Mouse (Mus musculus): ENCODE measurements around the gene Kcnh1. TPM values are rescaled to one million over a fixed set of nuclear protein-coding genes. Genes with fewer than 3 reads are reported as not detected.
A peak's percentile ranks its signal among the peaks of the same experiment; 100 is the strongest.

Gene Kcnh1
- polyA plus RNA-seq, 1 experiment from 2014 or later: not detected

DNA sequence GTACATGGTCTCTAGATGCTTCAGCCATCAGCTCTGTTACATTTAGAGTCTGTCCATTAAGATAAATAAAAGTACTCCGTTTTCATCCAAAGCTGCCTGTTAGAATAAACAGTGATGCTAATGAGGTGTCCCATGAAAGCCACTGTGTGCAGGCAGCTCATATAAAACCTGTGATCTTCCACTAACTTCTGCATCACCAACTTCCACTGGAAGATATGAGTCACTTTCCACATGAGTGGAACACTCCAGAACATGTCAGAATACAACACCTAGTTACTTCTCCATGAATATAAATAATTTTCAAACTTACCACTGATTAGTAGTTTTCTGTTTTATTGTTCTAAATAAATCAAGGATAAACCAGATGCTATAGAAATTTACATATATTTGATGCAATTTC is 345.9 kb downstream of the Kcnh1 start:
- 54% methylated on average over 1 of the region's 1 CpGs for WGBS (ENCODE audit: insufficient replicate concordance)
- no peak overlapping the region for H3K9ac ChIP-seq (replicated peaks)
- no peak overlapping the region for H3K27ac ChIP-seq (ENCODE audit: low read depth)
- H3K4me3 ChIP-seq (ENCODE audit: low read depth, low read length): no peak overlapping the region
- no peak overlapping the region for H3K4me2 ChIP-seq (ENCODE audit: low read depth, low read length)
- ATAC-seq (no peak), DNase-seq (no peak)
- no peaks in the 10 kb centered on the region for H3K27me3 ChIP-seq (ENCODE audit: insufficient read depth, low read length)
- H3K4me1 ChIP-seq (ENCODE audit: insufficient read depth): no peaks in the 10 kb centered on the region
- H3K9me3 ChIP-seq (ENCODE audit: low read length): no peaks in the 10 kb centered on the region
- H3K36me3 ChIP-seq (replicated peaks; ENCODE audit: insufficient read depth, low read length): no peaks in the 10 kb centered on the region
- TF ChIP-seq CTCF (IDR thresholded peaks at IDR 0.05; ENCODE audit: low read depth): no peak
- no peak for TF ChIP-seq EP300 (IDR thresholded peaks at IDR 0.05; ENCODE audit: low read depth)

DNA sequence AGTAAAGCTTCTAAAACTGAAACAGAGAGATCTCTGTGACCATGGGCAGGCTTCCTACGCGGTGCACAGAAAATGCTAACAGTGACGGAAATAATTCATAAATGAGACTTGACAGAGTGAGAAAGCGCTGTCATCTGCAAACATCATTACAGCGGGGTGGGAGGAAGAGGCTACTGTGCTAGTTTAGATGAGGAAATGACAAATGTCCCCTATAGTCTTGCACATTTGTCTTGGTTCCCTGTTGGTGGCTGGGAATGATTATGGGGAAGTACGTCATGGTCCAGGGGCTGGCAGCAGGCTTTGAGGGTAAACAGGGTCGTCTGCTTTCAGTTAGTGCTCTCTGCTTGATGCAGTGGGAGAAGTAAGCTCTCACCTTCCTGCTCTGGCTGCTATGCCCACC is 346.6 kb downstream of the Kcnh1 start:
- ATAC-seq: peak; percentile 60
- TF ChIP-seq CTCF (IDR thresholded peaks at IDR 0.05; ENCODE audit: low read depth) (no peak), EP300 (IDR thresholded peaks at IDR 0.05; ENCODE audit: low read depth) (no peak)
- Histone ChIP-seq H3K4me2 (ENCODE audit: low read depth, low read length) (no peak overlapping the region), H3K4me3 (ENCODE audit: low read depth, low read length) (no peak overlapping the region), H3K36me3 (replicated peaks; ENCODE audit: insufficient read depth, low read length) (no peaks in the 10 kb centered on the region), H3K9ac (replicated peaks) (no peak overlapping the region), H3K27ac (ENCODE audit: low read depth) (no peak overlapping the region), H3K27me3 (ENCODE audit: insufficient read depth, low read length) (no peaks in the 10 kb centered on the region), H3K9me3 (ENCODE audit: low read length) (no peaks in the 10 kb centered on the region), H3K4me1 (ENCODE audit: insufficient read depth) (no peaks in the 10 kb centered on the region)
- WGBS (ENCODE audit: insufficient replicate concordance): 40% methylated on average over 7 of the region's 7 CpGs
- DNase-seq: no peak

DNA sequence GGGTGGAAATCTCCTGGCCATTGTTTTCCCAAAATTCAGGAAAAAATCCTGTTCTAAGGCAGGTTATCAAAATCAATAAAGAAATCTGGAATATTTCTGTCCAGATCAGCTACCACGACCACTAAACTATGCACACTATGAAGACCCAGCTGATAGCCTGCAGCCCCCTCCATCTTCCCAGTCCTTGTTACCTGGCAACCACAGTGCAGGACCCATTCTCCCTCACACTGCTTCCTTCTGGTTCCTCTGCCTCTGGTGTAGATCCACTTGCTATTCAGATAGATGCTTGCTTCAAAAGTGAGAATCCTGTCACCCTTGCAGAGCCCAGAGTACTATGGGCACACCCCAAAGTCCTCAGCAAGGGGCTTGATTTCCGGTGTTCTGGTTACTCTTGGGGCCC is 351.5 kb downstream of the Kcnh1 start:
- no peaks in the 10 kb centered on the region for H3K4me1 ChIP-seq (ENCODE audit: insufficient read depth)
- H3K36me3 ChIP-seq (replicated peaks; ENCODE audit: insufficient read depth, low read length): no peaks in the 10 kb centered on the region
- no peak overlapping the region for H3K4me3 ChIP-seq (ENCODE audit: low read depth, low read length)
- no peak for ATAC-seq
- H3K27ac ChIP-seq (ENCODE audit: low read depth): no peak overlapping the region
- DNase-seq: no peak
- no peaks in the 10 kb centered on the region for H3K9me3 ChIP-seq (ENCODE audit: low read length)
- no peak overlapping the region for H3K9ac ChIP-seq (replicated peaks)
- WGBS (ENCODE audit: insufficient replicate concordance): 65% methylated on average over 2 of the region's 2 CpGs
- H3K27me3 ChIP-seq (ENCODE audit: insufficient read depth, low read length): no peaks in the 10 kb centered on the region
- TF ChIP-seq CTCF (IDR thresholded peaks at IDR 0.05; ENCODE audit: low read depth) (no peak), EP300 (IDR thresholded peaks at IDR 0.05; ENCODE audit: low read depth) (no peak)
- H3K4me2 ChIP-seq (ENCODE audit: low read depth, low read length): no peak overlapping the region

DNA sequence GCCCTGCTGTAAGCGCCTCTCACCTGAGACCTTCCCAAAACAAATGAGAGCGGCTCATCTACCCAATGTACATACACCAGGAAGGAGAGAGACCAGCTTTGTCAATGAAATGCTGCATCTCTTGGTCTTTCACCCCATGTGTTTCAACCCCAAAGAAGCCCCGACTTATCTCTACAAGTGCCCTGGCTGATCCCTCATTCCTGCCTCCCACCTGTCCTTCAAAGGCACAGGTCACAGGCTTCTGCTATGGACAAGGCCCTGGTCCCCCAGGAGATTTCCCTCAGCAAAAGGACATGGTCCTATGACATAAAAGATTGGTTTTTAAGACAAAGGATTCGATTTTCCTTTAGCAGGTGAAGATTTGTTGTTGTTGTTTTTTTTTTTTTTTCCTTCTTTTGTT is 353.1 kb downstream of the Kcnh1 start:
- no peak for DNase-seq
- ATAC-seq: no peak
- no peaks in the 10 kb centered on the region for H3K4me1 ChIP-seq (ENCODE audit: insufficient read depth)
- no peaks in the 10 kb centered on the region for H3K36me3 ChIP-seq (replicated peaks; ENCODE audit: insufficient read depth, low read length)
- no peak for TF ChIP-seq EP300 (IDR thresholded peaks at IDR 0.05; ENCODE audit: low read depth)
- no peak for TF ChIP-seq CTCF (IDR thresholded peaks at IDR 0.05; ENCODE audit: low read depth)
- no peaks in the 10 kb centered on the region for H3K27me3 ChIP-seq (ENCODE audit: insufficient read depth, low read length)
- H3K9ac ChIP-seq (replicated peaks): no peak overlapping the region
- H3K4me3 ChIP-seq (ENCODE audit: low read depth, low read length): no peak overlapping the region
- H3K27ac ChIP-seq (ENCODE audit: low read depth): no peak overlapping the region
- no peaks in the 10 kb centered on the region for H3K9me3 ChIP-seq (ENCODE audit: low read length)
- H3K4me2 ChIP-seq (ENCODE audit: low read depth, low read length): no peak overlapping the region
- WGBS (ENCODE audit: insufficient replicate concordance): 74% methylated on average over 4 of the region's 4 CpGs

DNA sequence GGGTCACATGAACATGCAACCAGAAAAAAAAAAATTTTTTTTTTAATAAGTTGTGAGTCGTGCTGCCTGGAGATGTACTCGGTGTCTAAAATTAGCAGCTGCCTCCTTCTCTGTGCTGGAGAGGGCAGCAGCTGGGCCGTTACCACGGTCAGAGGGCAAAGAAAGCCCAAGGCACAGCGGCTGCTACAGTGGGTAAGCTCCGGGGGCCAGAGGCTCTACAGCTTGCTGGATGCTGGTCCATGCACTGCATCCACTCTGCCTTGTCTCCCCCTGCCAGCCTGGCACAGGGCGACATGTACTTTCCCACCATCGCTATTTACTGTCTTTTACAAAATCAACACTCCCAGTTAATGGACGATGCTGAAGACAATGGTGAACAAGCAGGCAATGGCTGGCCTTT is 353.5 kb downstream of the Kcnh1 start:
- DNase-seq (peak; percentile 9), ATAC-seq (no peak)
- no peak for TF ChIP-seq EP300 (IDR thresholded peaks at IDR 0.05; ENCODE audit: low read depth)
- TF ChIP-seq CTCF (IDR thresholded peaks at IDR 0.05; ENCODE audit: low read depth): no peak
- H3K4me1 ChIP-seq (ENCODE audit: insufficient read depth): no peaks in the 10 kb centered on the region
- no peak overlapping the region for H3K9ac ChIP-seq (replicated peaks)
- H3K4me2 ChIP-seq (ENCODE audit: low read depth, low read length): no peak overlapping the region
- no peaks in the 10 kb centered on the region for H3K9me3 ChIP-seq (ENCODE audit: low read length)
- no peaks in the 10 kb centered on the region for H3K27me3 ChIP-seq (ENCODE audit: insufficient read depth, low read length)
- 60% methylated on average over 9 of the region's 9 CpGs for WGBS (ENCODE audit: insufficient replicate concordance)
- no peak overlapping the region for H3K27ac ChIP-seq (ENCODE audit: low read depth)
- no peak overlapping the region for H3K4me3 ChIP-seq (ENCODE audit: low read depth, low read length)
- H3K36me3 ChIP-seq (replicated peaks; ENCODE audit: insufficient read depth, low read length): no peaks in the 10 kb centered on the region

DNA sequence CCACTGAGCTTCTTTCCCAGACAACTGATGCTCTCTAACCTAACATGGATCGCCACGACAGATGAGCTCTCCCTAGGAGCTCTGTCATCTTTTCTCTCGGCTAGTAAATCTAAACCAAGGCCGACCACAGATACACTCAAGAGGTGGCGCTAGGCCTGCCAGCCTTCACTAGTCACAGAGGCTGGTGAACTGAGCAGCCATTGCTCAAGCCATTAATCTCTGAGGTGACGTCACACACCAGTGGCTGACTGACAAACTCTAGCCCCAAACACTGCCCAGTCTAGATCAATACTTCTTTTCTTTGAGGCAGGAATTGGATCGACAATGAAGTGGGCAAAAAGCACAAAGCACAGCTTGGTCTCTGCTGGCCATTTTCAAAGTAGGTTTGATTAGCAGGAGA is 354.3 kb downstream of the Kcnh1 start:
- no peak overlapping the region for H3K9ac ChIP-seq (replicated peaks)
- DNase-seq (no peak), ATAC-seq (no peak)
- H3K27ac ChIP-seq (ENCODE audit: low read depth): no peak overlapping the region
- H3K36me3 ChIP-seq (replicated peaks; ENCODE audit: insufficient read depth, low read length): no peaks in the 10 kb centered on the region
- no peak for TF ChIP-seq EP300 (IDR thresholded peaks at IDR 0.05; ENCODE audit: low read depth)
- TF ChIP-seq CTCF (IDR thresholded peaks at IDR 0.05; ENCODE audit: low read depth): no peak
- no peaks in the 10 kb centered on the region for H3K4me1 ChIP-seq (ENCODE audit: insufficient read depth)
- WGBS (ENCODE audit: insufficient replicate concordance): 61% methylated on average over 7 of the region's 7 CpGs
- no peak overlapping the region for H3K4me2 ChIP-seq (ENCODE audit: low read depth, low read length)
- no peaks in the 10 kb centered on the region for H3K9me3 ChIP-seq (ENCODE audit: low read length)
- no peaks in the 10 kb centered on the region for H3K27me3 ChIP-seq (ENCODE audit: insufficient read depth, low read length)
- H3K4me3 ChIP-seq (ENCODE audit: low read depth, low read length): no peak overlapping the region

DNA sequence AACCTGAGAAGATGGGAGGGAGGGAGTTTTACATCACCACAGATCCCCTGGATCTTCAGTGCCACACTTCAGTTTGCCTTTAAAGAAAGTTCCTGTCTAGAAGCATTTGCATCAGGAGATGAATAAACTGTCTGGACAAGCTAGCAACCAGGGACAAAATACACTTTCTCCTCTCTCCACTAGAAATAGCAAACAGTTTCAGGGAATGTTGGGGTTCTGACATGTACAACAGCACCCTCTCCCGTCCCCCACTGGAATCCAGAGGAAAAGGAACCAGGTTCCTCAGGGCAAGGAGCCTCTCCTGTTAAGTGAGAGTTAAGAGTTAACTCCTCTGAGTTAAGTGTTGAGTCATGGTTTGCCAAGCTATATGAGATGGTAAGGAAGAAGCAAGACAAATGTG is 356.3 kb downstream of the Kcnh1 start:
- WGBS (ENCODE audit: insufficient replicate concordance): 40% methylated on average over 1 of the region's 1 CpGs
- TF ChIP-seq CTCF (IDR thresholded peaks at IDR 0.05; ENCODE audit: low read depth): peak; percentile 41
- TF ChIP-seq EP300 (IDR thresholded peaks at IDR 0.05; ENCODE audit: low read depth): no peak
- DNase-seq: no peak

More for the DNA sequence above, 356.3 kb downstream of the Kcnh1 start:
- H3K4me2 ChIP-seq (ENCODE audit: low read depth, low read length): no peak overlapping the region
- H3K36me3 ChIP-seq (replicated peaks; ENCODE audit: insufficient read depth, low read length): no peaks in the 10 kb centered on the region
- no peak for ATAC-seq
- no peak overlapping the region for H3K4me3 ChIP-seq (ENCODE audit: low read depth, low read length)
- H3K9me3 ChIP-seq (ENCODE audit: low read length): no peaks in the 10 kb centered on the region
- H3K9ac ChIP-seq (replicated peaks): no peak overlapping the region
- H3K27me3 ChIP-seq (ENCODE audit: insufficient read depth, low read length): no peaks in the 10 kb centered on the region
- no peak overlapping the region for H3K27ac ChIP-seq (ENCODE audit: low read depth)
- no peaks in the 10 kb centered on the region for H3K4me1 ChIP-seq (ENCODE audit: insufficient read depth)

All from liver, postnatal 0 days (tissue).